Mouse (Mus musculus) left cerebral cortex, adult 9 months (tissue): Measurements from ENCODE around the gene Pou3f3.

Experiments used
- DNase-seq, 2 experiments: peaks; one replicate each; pipeline ENCODE4 v3.0.0; 2022; ENCODE audit warnings: low spot score in 2 of 2

Gene Pou3f3

DNA sequence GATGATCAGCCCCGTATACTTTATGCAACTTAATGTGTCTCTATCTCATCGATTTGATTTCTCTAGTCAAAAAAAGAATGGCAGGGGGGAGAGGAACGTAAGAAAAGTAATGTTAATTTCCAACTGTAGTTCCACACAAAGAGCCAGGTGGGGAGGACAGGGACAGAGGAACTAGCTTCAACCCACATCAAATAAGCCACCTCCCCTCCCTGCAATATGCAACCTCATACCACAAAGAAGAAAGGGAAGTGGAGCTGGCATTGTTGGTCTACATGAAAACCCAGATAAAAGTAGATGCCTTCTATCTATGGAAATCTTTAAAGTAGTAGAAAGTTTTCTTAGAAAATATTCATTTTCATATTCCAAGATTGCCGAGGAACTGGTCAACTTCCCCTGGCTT is 14.7 kb downstream of the Pou3f3 start:
- DNase-seq, result no peak

DNA sequence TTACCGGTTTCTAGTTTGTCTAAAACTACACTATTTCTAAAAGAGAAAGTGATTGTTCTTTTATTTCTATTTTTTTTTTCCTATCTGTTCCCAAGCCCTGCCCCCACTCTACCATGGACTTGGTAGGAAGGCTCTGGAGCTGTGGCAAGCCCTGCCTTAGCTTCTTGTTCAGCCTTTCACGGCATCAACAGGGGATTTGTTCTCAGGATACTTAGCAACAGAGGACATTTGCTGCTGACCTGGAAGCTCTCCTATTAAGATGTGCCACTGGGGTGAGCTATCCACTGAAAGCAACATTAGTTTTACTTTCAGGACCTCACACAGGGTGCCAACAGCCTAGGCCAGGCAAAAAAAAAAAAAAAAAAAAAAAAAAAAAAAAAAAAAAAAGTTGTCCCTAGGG is 15.4 kb downstream of the Pou3f3 start:
- no peak for DNase-seq

DNA sequence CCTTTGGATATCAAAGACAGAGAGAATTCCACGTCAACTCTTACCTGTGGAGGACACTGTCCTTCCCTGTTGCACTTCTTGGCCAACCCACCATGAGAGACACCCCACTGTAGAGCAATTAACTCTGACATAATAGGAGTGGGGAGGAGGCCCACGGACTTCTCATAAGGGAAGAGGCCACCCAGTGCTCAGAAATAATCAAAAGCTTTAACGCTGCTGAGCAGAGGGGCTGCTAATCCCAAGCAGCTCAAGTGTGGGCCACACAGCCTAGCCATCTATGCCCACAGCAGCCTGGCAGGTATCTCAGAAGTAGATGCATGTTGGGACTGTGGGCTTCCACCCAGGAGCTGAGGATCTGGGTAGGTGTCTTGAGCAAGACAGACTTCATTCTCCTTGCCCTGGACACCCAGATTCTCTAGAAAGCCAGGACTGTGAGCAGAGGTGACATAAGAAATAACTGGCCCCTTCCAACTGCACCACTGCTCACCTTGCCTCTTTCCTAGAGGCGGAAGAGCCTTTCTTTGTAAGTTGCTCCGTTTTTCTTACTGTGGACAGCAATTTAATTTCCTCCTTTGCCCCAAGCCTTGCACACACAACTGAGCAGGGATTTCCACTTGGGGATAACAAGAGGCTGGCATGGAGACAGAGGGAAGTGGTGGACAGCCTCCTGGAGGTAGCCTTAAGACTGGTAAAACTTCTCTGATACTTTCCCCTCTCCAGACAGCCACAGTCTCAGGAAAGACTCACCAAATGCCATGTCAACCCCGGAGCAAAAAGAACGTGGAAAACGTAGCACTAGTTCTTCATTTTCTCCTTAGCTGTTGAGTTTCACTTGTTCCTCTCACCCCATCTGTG is 16.1 kb downstream of the Pou3f3 start:
- DNase-seq, result no peak

DNA sequence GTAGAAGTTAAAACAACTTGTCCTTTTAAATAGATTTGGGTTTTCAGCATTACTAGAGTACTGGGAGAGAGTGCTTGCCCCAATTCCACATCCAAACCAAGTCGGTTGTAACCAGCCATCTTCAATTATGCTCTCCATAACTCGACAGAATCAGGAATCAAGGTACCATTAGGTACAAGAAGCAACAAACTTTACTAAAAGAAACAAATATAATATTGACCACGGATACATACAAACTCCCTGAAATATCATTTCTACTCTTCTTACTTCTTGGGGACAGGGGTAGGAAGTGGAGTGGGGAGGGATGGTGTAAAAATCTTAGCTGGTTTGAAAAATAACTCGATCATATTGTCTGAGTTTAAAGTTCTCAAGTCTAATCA is 16.7 kb downstream of the Pou3f3 start:
- no peak for DNase-seq

DNA sequence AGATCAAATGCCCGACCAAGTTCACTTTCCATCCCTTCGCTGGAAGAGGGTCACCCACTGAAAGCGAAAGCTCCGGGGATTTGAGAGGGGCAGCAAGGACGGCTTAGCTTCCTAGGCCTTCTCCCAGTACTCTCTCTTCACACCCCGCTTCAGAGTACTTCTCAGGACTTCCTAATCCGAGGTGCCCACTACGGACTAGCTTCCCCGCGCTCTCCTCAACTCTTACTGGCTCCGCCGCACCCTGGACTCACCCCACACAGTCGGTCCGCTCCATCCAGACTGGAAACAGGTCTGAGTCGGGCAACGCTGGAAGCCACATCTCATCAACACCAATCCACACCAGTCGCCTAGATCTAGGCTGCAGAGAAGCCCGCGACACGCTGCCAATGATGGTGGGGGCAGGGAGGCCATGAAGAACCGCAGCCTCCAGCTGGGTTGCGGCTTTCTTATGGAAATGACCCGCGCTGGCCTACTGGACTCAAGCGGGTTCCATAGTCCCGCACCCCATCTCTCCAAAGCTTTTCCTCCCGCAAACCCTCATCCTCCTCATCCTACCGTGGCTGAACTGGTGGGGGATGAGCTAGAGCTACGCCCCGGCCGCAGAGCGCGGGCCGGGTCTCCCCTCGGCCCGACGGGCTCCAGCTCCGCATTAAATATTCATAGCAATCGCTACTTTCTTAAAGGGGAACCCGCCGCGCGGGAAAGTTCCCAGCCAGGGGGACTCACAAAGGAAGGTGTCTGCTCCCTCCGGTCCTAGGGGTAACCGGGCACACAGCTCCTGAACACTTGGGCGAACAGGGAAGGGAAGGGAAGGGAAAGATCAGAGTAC is 17.8 kb downstream of the Pou3f3 start:
- peak in 1 of 2 experiments; percentile 39 for DNase-seq

DNA sequence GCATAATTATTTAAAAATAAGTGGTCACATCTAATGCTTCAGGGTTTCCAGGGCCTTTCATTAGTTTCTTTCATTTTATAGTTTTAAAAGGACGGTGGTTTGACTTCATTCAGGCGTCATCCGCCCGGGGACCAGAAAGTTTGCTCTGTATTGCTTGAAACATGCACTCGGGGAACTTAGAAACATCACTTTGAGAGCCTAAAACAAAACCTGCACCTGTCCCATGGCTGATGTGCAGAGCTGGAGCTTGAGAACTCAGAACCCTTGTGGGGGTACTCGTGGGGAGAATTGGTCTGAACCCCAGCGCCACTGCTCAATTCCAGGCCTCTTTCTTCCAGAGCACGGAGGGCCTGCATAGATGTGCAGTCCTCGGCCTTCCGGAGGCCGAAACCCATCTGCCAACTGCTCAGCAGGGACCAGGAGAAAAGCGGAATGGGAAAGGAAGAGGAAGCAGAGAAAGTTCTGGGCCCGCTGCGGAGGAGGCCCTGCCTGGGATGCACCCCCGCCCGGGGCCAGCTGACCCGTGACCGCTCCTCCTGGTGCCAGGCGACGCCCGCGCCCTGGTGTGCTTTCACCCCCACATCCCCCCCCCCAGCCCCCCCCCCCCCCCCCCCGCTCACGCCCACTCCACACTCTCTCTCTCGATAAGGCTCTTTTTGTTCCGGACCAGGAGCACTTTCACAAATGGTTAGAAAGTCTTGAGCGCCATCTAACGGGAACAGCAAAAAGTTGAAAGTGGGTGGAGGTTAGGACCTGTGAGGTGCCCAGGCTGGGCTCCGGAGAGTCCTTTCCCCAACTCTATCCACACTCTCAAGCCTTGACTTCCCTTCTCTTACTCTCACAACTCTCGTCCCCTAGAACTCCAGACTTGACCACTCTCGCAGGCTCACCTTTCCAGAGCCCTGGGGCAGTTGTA is 18.7 kb downstream of the Pou3f3 start:
- peak in 1 of 2 experiments; percentile 66 for DNase-seq

DNA sequence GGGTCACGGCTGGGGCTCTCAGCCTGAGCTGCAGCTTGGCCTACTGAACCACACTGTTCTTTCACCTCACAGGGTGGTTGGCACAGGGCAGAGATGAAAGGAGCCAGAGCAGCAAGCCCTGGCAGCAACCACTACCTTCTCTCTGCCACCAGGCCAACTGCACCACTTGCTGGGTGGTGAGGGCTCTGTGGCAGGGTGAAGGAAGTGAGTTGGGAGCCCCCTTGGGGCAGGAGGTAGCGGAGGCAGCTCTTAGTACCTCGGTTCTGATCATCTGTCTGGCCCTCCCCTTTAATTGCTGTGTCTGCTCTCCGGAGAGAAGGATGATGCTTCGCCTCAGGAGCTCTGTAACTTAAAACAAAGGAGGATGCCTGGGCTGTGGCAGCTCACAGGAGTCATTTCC is 23.0 kb downstream of the Pou3f3 start:
- no peak for DNase-seq

DNA sequence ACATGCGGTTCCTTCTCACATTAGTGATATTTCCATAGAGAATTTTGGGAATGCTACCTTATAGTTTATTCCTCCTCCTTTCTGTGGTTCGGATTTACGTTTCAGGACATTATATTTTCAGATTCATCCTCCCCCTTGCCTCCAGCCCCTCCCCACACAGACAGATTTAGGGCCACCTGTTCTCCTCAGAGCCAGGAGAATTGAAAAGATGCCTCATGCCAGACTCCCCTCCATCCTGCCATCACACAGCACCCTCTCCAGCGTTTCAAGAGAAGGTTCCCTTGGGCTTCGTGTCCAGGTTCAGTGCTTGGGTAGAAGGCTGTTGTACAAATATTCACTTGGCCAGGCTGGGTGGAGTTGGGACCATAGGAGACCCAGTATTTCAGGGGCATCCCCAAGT is 25.8 kb downstream of the Pou3f3 start:
- DNase-seq, result no peak

DNA sequence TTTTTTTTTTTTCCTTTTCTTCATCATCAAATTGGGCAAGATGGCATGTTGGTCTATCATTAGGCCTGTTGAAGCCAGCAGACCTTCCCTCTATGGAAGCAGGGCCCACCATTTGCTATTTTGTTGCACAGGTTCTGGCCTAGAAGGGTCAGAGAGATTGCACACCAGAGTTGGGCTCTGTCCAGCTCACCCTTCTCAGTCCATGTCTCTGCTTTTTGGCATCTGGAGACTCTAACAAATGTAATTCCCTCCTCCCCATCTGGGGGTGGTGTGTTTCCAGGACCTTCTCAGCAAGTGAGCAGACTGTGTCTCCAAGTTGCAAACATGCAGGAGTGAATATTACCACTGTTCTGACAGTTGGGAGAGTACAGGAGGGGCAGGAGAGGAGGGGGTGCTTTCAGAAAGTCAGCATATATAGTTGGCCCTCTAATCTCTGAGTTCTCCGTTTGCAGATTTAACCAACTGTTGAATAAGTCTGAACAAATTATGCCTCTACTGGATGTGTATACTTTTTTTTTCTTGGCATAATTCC is 28.3 kb downstream of the Pou3f3 start:
- no peak for DNase-seq

DNA sequence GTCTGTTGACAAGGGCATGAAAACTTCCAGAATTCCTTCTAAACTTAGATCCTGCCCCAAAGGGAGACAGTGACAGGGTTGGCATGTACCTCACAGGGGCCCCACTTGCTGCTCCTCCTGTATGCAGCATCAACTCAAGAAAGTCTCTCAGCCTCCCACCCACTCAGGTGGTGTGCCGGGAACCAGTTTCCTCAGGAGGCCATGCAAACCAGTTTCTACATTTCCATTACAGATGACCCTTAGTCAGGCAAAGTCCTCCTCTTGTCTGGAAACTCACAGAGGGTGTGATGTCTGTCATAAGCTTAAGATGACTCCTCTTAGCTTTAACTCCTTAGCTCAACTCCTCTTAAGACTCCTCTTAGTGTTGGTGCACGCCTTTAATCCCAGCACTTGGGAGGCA is 29.3 kb downstream of the Pou3f3 start:
- no peak for DNase-seq

DNA sequence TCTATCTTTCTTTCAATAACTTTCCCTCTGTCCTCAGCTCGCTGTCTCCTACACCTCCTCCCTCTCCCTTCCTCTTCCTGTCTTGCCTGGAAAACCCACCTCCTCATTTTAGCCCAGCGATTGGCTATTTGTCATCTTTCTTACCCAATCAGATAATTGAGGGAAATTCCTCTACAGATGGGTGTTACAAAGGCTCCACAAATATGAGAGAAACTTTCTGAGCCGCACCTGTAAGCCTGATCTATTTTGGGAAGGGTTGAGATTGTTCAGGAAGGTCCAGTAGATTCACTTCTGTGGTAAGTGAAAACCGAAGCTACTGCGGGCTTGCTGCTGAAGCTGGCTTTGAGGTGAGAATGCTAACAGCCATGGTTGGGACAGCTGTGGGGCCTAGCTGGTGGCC is 31.6 kb downstream of the Pou3f3 start:
- DNase-seq, result no peak

DNA sequence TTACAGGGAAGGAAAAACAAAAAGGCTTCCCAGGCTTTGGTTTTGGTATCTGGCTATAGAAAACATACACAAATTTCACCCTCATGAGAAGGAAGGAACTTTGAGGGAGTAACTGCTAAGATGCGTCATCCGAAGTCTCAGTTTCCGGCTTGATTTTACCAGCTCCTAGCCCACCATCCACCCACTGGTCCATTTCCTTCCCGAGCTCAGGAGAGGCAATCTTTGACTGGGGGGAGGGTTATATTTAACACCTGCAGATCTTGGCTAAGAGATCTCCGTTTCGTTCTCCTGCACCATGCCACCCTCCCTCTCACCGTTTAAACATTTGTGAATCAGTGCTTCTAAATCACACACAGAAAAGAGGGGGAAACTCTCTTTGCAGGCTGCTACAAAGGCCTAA is 32.1 kb downstream of the Pou3f3 start:
- DNase-seq, result peak in 1 of 2 experiments; percentile 58

DNA sequence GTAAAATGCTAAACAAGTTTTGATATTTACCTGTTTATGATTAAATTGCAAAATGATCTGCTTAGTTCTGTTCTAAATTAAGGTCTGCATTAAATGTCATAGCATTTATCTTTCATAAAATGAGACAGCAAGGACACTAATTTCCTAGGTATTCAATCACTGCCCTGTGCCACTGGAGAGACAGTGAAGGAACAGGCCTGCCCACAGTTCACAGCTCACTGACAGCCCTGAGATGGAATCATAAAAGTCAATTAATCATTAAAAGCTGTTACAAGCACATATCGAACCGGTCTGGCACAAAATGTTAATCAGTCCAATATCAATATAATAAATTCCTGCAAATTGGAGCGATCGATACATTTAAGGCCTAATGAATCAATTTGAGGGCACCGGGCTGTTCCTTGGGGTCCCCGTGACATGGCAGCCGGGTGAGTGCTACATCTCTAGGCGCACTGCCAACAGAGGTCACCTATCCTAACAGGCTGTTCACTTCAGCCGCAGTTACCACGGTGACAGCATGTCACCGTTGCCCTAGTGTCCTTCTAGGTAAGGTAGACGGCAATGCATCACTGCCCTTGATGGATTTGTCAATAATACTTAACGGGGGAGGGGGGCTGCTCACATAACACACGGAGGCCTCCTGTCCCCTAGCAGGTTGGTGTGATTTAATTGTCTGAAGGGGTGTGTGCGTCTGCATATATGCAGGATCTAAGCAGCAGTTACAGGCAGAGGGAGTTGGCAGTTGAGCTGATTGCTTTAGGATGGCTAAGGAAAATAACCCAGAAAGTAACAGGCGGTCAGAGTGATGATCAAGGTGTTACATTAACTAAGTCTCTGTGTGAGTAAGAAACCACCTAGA is 46.0 kb downstream of the Pou3f3 start:
- DNase-seq, result no peak

DNA sequence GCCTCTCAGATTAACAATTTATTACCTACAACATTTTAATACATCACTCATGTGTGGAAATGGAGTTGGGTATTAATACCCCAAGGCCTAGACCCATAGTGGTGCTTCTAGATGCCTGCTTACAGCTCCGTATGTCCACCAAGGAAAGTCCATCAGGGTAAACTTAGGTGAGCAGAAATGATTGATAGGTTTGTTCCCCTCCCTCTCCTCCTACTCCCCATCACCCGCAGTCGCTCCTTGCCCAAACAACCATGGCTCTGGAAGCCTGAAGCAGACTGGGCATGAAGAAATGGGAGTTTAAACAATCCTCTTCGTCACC is 46.6 kb downstream of the Pou3f3 start:
- no peak for DNase-seq

DNA sequence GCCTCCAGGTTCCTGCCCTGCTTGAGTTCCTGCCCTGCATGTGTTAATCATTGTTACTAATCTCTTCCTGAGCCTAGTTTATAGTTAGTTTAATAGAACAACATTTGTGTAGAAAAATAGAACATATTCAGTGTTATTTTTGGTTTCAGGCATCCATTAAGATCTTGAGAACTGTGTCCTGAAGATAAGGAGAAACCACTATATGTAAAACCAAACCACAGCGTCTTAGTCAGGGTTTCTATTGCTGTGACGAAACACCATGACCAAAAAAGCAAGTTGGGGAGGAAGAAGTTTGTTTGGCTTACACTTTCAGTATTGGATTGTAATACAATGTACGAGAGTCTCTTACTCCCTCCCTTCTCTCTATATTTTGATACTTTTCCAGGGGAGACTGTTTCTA is 49.5 kb downstream of the Pou3f3 start:
- no peak for DNase-seq

DNA sequence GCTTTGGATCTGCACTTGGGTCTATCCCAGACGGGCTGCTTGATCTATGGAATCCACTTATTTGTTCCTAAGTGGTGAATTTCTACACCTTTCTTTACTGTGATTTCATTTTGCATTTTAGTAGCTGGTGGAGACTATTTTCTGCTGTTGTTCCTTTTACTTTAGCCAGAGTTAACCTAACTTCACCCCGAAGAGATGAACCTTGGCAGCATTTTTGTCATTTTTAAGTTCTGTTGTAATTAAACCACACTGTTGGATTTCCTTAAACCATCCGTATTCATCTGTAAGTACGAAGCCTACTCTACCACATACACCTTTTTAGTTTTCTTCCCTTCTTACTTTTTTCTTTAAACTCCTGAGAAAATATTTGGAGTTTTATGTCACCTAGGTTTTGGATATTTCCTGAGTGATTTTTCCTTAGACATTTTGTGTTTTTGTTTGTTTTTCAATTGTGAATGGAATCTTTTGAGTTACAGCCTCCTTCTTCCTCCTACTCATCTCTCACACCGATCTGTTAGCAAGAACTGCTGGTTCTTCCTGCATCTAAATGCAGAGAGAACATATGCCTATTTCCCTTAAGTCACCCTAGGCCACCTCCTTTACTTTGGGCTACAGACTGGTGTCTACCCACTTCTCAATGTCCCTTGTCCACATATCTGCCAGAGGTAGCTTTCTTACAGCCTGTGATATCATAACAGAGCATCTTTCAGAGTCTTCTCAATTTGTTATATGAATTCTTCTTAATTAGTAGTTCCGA is 54.1 kb downstream of the Pou3f3 start:
- no peak for DNase-seq
